Mouse (Mus musculus) megakaryocyte, embryonic 14.5 days (primary cell): ENCODE results near the gene Nsg1. TPM values are rescaled to one million over a fixed set of nuclear protein-coding genes. Genes with fewer than 3 reads are reported as not detected.

ENCODE experiments used
- H3K27me3 ChIP-seq: replicated peaks from 2 replicates; pipeline ENCODE3; 2012; ENCODE audit warnings: inconsistent platforms
- H3K36me3 ChIP-seq: replicated peaks from 2 replicates; pipeline ENCODE3; 2012; ENCODE audit warnings: low read length, inconsistent platforms, mixed read lengths
- H3K4me1 ChIP-seq: 2 replicates; pipeline ENCODE4 v1.6.1; 2012; ENCODE audit warnings: inconsistent platforms
- H3K4me3 ChIP-seq: replicated peaks from 2 replicates; pipeline ENCODE3; 2012; ENCODE audit warnings: moderate library complexity, mild to moderate bottlenecking, inconsistent platforms
- H3K9me3 ChIP-seq: 2 replicates; pipeline ENCODE4 v1.6.1; 2012; ENCODE audit warnings: inconsistent platforms
- FLI1 ChIP-seq: IDR thresholded peaks from 2 replicates; pipeline ENCODE4 v1.6.1; 2012; ENCODE audit warnings: low read length, inconsistent platforms, mixed read lengths
- GATA1 ChIP-seq: IDR thresholded peaks from 3 replicates; pipeline ENCODE4 v1.6.1; 2012; ENCODE audit warnings: mixed read lengths, low read length, inconsistent platforms, borderline replicate concordance
- polyA plus RNA-seq: library from polyadenylated mRNA; stranded (reverse); fragments of >175 nt; gene quantifications from 2 replicates; pipeline ENCODE4 v1.2.3, GENCODE M21; 2012; ENCODE audit warnings: low replicate concordance; ENCODE audit not compliant: insufficient read depth

The Nsg1 gene
- not detected in 2 replicates for polyA plus RNA-seq

DNA sequence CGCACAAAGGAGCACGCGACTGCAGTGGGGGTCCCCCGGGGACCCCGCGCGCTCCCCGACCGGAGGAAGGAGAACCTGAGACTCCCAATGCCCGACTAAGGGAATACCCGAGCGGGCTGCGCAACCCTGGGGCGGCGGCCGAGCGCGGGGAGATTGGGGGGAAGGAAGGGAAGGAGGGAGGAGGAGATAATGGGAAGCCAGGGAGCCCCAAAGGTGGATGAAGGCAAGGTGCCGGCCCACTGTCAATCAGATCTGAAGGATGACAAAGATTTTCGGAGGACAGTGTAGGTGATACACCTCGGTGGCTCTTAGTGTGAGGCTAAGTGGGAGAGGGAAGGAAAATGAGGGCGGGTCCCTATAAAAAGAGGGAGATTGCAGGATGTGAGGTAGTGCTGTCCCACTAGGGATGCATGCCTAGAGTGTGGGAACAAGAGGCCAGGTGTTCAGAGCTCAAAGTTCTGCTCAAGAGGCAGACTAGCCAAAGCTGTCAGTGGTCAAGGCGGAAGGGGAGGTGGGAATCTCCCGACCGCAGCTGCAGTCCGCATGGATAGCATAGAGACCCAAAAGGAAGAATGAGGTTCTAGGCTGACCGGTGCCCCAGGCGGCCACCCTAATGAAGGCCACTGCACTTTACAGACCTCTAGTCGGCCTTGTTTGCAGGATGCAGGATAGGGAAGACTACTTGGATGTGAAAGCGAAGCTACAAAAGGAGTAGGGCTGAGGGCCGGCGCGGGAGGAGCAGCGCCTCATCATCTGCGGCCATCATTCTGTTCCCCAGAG lies at the start of gene Nsg1:
TSS of gene Nsg1 (minus strand) at position 274 of the 780 bp plus-strand sequence.
- H3K9me3 ChIP-seq: peaks cover under 1% of the 10 kb centered on the region; the same call in 1 of the 2 replicates
- peaks cover 88% of the 10 kb centered on the region for H3K27me3 ChIP-seq
- H3K4me3 ChIP-seq: peak within 1 kb of the TSS; percentile 86
- H3K36me3 ChIP-seq: no peaks in the 10 kb centered on the region
- TF ChIP-seq GATA1 (no peak), FLI1 (no peak)
- H3K4me1 ChIP-seq: peaks cover 17% of the 10 kb centered on the region

DNA sequence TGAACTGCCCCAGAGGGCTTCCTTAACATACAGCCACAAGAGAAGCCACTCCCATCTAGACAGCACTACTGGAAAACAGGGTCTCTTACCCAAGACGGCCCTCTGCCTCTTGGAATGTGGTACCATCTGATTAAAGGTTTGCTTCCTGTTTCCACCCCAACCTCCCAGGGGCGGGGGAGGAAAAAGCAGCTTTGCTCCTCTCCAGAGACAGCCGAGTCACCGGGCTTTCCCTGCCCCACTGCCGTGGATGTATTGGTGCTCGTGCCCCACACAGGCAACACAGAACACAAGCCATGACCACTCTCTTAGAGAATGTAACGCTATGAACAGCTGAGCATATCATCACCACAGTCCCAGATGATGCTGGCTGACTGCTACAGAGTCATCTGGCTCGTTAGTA lies 49.3 kb upstream of the Nsg1 start:
- TF ChIP-seq FLI1 (no peak), GATA1 (no peak)
- Histone ChIP-seq H3K36me3 (peaks cover 89% of the 10 kb centered on the region), H3K27me3 (no peaks in the 10 kb centered on the region), H3K4me1 (peaks cover 87% of the 10 kb centered on the region), H3K4me3 (peak overlapping the region; percentile 82), H3K9me3 (no peaks in the 10 kb centered on the region)

DNA sequence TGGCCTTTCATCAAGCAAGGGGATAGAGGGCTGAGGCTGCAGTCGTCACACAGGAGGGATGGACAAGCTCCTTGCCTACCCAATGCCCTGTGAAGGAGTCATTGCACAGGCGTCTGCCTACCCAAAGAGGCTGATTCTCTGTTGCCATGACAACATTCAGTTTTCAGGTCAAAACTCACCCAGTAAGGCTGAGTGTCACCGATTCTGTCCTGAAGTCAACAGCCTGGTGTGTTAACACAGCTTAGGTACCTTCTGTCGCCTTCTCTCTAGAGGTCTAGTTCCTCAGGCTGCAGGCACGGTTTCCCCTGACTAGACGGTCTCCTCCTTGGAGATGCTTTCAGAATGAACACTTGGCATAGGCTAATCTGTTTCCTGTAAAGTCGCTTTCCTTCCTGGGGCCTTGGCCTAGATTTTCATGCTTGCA lies 45.6 kb upstream of the Nsg1 start:
- Histone ChIP-seq H3K4me3 (no peak overlapping the region), H3K36me3 (peaks cover 91% of the 10 kb centered on the region), H3K27me3 (no peaks in the 10 kb centered on the region), H3K9me3 (no peaks in the 10 kb centered on the region), H3K4me1 (peaks cover 54% of the 10 kb centered on the region)
- TF ChIP-seq GATA1 (no peak), FLI1 (no peak)

DNA sequence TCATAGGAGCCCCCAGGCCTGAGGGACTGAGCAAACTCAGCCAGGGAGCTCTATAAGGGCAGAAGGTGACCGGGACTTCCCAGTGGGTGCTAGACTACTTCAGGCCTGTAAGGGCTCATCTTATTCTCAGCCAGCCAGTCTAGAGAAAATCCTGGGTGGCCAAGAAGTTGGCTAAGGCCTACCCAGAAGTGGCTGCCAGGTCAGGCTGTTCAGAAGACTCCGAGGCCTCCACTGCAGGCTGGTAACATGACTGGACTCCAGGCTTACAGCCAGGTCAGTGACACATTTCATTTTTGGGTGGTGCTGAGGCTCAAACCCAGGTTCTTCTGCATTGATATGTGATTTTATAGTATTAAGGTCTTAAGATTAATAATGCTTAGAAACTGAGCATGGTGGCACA lies 40.0 kb upstream of the Nsg1 start:
- Histone ChIP-seq H3K9me3 (no peaks in the 10 kb centered on the region), H3K36me3 (peaks cover 60% of the 10 kb centered on the region), H3K4me3 (no peak overlapping the region), H3K4me1 (peaks cover 6% of the 10 kb centered on the region), H3K27me3 (peaks cover 7% of the 10 kb centered on the region)
- TF ChIP-seq GATA1 (no peak), FLI1 (no peak)

DNA sequence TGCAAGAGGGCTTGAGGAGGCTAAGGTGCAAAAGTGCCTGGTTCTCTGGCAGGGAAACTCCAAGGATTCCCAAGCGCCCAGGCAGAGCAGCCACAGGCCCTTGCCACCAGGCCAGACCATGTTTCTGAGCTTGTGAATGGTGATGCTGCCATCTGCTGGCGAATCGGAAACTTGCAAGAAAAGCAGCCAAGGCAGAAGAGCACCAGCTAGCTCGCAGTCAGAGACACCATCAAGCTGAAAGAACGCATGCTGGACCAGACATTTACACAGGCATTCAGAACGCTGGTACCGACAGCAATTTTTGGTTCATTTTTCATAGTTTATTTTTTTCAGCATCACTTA lies 37.7 kb upstream of the Nsg1 start:
- H3K4me3 ChIP-seq: no peak overlapping the region
- H3K4me1 ChIP-seq: peaks cover 8% of the 10 kb centered on the region; the same call in 1 of the 2 replicates
- peaks cover 39% of the 10 kb centered on the region for H3K36me3 ChIP-seq
- no peaks in the 10 kb centered on the region for H3K9me3 ChIP-seq
- no peak for TF ChIP-seq FLI1
- TF ChIP-seq GATA1: no peak
- peaks cover 14% of the 10 kb centered on the region for H3K27me3 ChIP-seq

DNA sequence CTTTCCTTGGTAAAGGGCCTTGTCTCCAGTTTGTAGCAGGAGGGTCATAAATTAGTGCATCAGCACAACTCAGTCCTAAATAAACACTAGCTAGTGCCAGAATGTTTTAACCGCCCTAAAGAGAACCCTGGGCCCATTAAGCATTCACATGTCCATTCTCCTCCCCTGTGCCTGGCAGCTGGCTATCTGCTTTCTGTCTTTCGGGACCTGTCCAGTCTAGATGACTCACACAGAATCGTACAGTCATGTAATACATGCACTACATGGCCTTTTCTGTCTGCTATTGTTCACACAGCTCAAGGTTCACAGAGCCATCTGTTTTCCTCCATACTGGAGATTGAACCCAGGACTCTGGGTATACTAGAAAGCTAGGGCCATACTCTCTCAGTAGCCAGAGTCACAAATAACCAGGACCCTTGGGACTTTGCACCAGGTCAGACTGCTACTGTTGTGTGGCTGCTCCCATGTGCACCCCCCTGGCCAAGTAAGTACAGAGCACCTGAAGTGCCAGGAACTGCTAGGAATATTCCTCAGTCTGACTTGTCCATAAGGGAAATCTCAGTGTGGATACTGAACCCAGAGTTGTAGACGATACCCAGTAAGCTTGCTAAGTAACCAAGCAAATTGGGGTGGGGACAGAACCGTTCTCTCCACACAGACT lies 37.2 kb upstream of the Nsg1 start:
- Histone ChIP-seq H3K4me3 (no peak overlapping the region), H3K27me3 (peaks cover 14% of the 10 kb centered on the region), H3K4me1 (peaks cover 8% of the 10 kb centered on the region; the same call in 1 of the 2 replicates), H3K36me3 (peaks cover 34% of the 10 kb centered on the region), H3K9me3 (no peaks in the 10 kb centered on the region)
- no peak for TF ChIP-seq GATA1
- TF ChIP-seq FLI1: no peak

DNA sequence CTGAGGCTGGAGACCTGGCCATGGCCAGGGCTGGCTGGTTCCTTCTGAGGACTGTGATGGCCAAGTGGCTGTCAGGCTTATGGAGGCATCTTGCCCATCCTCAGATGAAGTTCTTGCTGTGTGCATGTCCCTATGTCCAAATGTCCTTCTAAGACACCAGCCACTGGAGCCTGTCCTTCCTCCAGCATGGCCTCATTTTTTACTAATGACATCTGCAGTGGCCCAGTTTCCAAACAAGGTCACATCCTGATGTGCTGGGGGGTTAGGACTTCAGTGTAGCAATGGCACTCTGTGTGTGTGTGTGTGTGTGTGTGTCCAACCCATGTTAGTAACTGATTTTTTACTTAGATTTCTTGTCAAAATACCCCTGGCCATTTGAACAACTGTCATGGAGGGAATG lies 36.2 kb upstream of the Nsg1 start:
- peaks cover 8% of the 10 kb centered on the region; the same call in 1 of the 2 replicates for H3K4me1 ChIP-seq

DNA sequence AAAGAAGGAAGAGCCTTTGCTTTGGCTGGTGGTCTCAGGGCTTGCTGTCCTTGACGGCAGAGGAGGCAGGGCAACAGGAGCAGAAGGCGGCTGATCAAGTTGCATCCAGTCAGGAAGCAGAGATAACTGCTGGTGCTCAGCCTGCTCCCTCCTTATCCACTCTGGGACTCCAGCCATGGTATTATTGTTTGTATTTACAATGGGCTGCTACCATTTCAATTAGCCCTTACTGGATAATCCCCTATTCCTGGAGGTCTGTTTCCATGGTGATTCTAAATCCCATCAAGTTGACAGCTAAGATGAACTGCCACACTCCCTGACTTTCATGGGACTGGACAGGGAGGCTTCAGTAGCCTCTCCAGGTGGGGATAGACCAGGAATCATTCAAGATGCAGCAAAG lies 35.2 kb upstream of the Nsg1 start:
- Histone ChIP-seq H3K9me3 (peaks cover 5% of the 10 kb centered on the region), H3K4me3 (no peak overlapping the region), H3K36me3 (peaks cover 15% of the 10 kb centered on the region), H3K4me1 (peaks cover 8% of the 10 kb centered on the region; the same call in 1 of the 2 replicates), H3K27me3 (peaks cover 16% of the 10 kb centered on the region)
- no peak for TF ChIP-seq GATA1
- no peak for TF ChIP-seq FLI1

More for the DNA sequence above, 36.2 kb upstream of the Nsg1 start:
- H3K36me3 ChIP-seq: peaks cover 24% of the 10 kb centered on the region
- H3K9me3 ChIP-seq: no peaks in the 10 kb centered on the region
- no peak overlapping the region for H3K4me3 ChIP-seq
- TF ChIP-seq GATA1 (no peak), FLI1 (no peak)
- H3K27me3 ChIP-seq: peaks cover 16% of the 10 kb centered on the region

DNA sequence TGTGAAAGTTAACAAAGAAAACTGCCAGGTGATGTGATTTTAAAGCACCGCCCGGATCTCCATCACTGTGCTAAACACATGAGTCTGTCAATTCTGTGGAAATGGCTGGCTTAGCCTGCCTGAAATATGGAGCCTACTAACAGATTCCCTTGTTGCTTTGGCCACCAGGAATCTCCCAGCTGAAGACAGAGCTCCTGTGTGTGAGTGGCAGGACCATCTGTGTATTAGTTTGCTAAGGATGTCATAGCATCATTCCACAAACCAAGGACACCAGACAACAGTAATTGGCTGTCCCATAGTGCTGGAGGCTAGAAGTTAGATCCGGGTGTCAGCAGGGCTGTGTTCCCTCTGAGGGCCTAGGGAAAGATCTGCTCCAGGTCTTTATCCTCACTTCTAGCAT lies 31.2 kb upstream of the Nsg1 start:
- peaks cover 5% of the 10 kb centered on the region; the same call in 1 of the 2 replicates for H3K4me1 ChIP-seq
- H3K4me3 ChIP-seq: no peak overlapping the region
- no peaks in the 10 kb centered on the region for H3K36me3 ChIP-seq
- H3K27me3 ChIP-seq: peaks cover 25% of the 10 kb centered on the region
- peaks cover 23% of the 10 kb centered on the region for H3K9me3 ChIP-seq
- TF ChIP-seq FLI1 (no peak), GATA1 (no peak)

DNA sequence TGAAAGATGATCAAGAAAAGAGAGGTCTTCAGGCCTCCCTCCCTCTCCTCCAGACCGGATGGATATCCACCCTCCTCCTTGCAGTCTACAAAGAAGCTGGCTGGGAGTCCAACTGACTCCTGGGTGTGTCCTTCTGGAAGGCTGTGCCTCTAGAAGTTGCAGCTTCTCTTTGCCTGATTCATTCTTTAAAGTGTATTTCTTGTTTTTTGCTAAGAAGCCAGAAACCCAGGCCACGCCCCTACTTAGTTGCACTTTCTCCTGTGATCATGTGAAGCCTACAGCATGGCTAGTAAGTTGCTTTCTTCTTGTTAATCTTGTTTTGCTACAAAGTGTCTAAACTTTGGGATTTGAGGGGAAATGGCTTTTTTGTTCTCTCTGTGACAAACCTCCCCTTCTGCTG lies 27.3 kb upstream of the Nsg1 start:
- TF ChIP-seq GATA1 (no peak), FLI1 (no peak)
- peaks cover 20% of the 10 kb centered on the region for H3K27me3 ChIP-seq
- peaks cover 23% of the 10 kb centered on the region for H3K9me3 ChIP-seq
- H3K36me3 ChIP-seq: no peaks in the 10 kb centered on the region
- H3K4me3 ChIP-seq: no peak overlapping the region
- H3K4me1 ChIP-seq: no peaks in the 10 kb centered on the region
